Mouse (Mus musculus): ENCODE measurements around the gene Shkbp1. TPM values are rescaled to one million over a fixed set of nuclear protein-coding genes. Genes with fewer than 3 reads are reported as not detected.

Gene Shkbp1
- total RNA-seq (2012; rRNA removed) (26.2 and 30.8 TPM in 2 replicates), total RNA-seq (2014; rRNA removed) (17.7 and 23.3 TPM in 2 replicates), polyA plus RNA-seq (2012; ENCODE audit: insufficient read length, low read depth) (50.0 and 62.8 TPM in 2 replicates)

DNA sequence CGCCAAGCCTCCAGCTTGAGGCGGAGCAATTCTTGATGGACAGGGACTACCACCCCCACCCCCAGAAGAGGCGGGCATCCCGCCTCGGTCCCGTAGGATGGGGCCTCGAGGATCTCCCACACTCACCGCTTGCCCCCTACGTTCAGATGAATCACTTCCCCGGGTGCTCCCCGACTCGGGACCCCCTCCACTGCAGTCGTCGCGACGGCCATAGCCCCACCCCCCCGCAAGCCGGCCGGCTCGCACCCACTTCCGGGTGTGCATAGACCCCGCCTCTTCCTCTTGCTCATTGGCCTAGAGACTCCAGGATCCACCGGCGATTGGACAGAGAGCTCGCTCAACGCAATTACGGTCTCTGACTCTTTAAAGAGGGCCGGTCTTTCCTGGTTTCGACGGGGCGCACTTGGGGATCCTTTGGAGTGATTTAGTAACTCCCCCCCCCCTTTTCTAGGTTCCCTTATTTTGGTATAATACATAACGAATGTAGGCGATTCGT lies at the start of gene Shkbp1:
Shkbp1 (minus strand) TSS at position 275 of the 496 bp plus-strand sequence.
- Histone ChIP-seq H3K4me1 (ENCODE audit: control insufficient read depth in 1 of 2, insufficient read depth in 2 of 2) (peaks cover 4 to 30% of the 10 kb centered on the region in 2 experiments), H3K27ac (ENCODE audit: insufficient read depth, low read depth) (peak within 1 kb of the TSS; percentile 78), H3K9me3 (replicated peaks; ENCODE audit: low read length) (peaks cover 2% of the 10 kb centered on the region), H3K27me3 (replicated peaks) (no peaks in the 10 kb centered on the region), H3K9ac (ENCODE audit: insufficient read depth, low read depth) (peak within 1 kb of the TSS; percentile 65), H3K36me3 (replicated peaks in 1 of 2; ENCODE audit: control insufficient read depth in 1 of 2, insufficient read depth in 1 of 2, low read length in 1 of 2) (peaks cover 15 to 30% of the 10 kb centered on the region in 2 experiments), H3K79me2 (replicated peaks; ENCODE audit: control insufficient read depth, extremely low read depth, insufficient read depth, poor library complexity, severe bottlenecking) (peaks cover 4% of the 10 kb centered on the region; the same call in 1 of the 2 replicates), H3K4me2 (ENCODE audit: insufficient read depth, low read depth, poor library complexity, severe bottlenecking) (peak within 1 kb of the TSS; percentile 94), H3K4me3 (replicated peaks in 1 of 3; ENCODE audit: low read depth in 2 of 3, low read length in 2 of 3, poor library complexity in 1 of 3) (peak within 1 kb of the TSS; percentile 65 to 95 (median 68))
- in situ Hi-C loops (cut with MboI; ENCODE audit: low pct_ligation_motif_present, low pct_unique_long_range_greater_than_20kb, low sequenced_read_pairs) (no loop called here), dilution Hi-C loops (cut with MboI; ENCODE audit: extremely low pct_ligation_motif_present, extremely low pct_unique_long_range_greater_than_20kb, low sequenced_read_pairs) (no loop called here)
- peak; percentile 94 for DNase-seq (ENCODE audit: extremely low read depth)
- peak; percentile 99 for TF ChIP-seq ELF1 (IDR thresholded peaks at IDR 0.05; ENCODE audit: low read depth, low read length)
- TF ChIP-seq MEF2A (IDR thresholded peaks at IDR 0.05; ENCODE audit: borderline replicate concordance, low read depth, low read length) = no peak
- TF ChIP-seq MYC (IDR thresholded peaks at IDR 0.05; ENCODE audit: low read depth, low read length) = no peak
- TF ChIP-seq USF2 (conservative IDR thresholded peaks at IDR 0.05; ENCODE audit: low read depth, low read length) = no peak
- TF ChIP-seq RAD21 (IDR thresholded peaks at IDR 0.05; ENCODE audit: low read depth, low read length) = no peak
- TF ChIP-seq POLR2A (IDR thresholded peaks at IDR 0.05; ENCODE audit: low read depth, low read length) = peak; percentile 52
- TF ChIP-seq IRF4 (IDR thresholded peaks at IDR 0.05; ENCODE audit: low read depth, low read length) = peak; percentile 19; the same call in 1 of the 2 replicates
- TF ChIP-seq MXI1 (IDR thresholded peaks at IDR 0.05; ENCODE audit: low read depth, low read length) = 0 out of 2 replicates have a peak, but pooled peaks have one; percentile 26
- TF ChIP-seq SIN3A (IDR thresholded peaks at IDR 0.05; ENCODE audit: low read length) = peak; percentile 78; the same call in 1 of the 2 replicates
- TF ChIP-seq TBP (conservative IDR thresholded peaks at IDR 0.05; ENCODE audit: low read depth, low read length) = 0 out of 2 replicates have a peak, but pooled peaks have one; percentile 59
- no peak for TF ChIP-seq SMC3 (IDR thresholded peaks at IDR 0.05; ENCODE audit: low read depth, low read length)
- peak; percentile 58 for TF ChIP-seq HCFC1 (IDR thresholded peaks at IDR 0.05; ENCODE audit: low read depth, low read length)
- TF ChIP-seq ZKSCAN1 (IDR thresholded peaks at IDR 0.05; ENCODE audit: borderline replicate concordance, low read depth, low read length) = no peak
- TF ChIP-seq ETS1 (conservative IDR thresholded peaks at IDR 0.05; ENCODE audit: low read depth, low read length) = no peak
- 0 out of 2 replicates have a peak, but pooled peaks have one; percentile 7 for TF ChIP-seq NRF1 (IDR thresholded peaks at IDR 0.05; ENCODE audit: low read depth, low read length)
- peak; percentile 82 for TF ChIP-seq CHD2 (IDR thresholded peaks at IDR 0.05; ENCODE audit: low read length)

DNA sequence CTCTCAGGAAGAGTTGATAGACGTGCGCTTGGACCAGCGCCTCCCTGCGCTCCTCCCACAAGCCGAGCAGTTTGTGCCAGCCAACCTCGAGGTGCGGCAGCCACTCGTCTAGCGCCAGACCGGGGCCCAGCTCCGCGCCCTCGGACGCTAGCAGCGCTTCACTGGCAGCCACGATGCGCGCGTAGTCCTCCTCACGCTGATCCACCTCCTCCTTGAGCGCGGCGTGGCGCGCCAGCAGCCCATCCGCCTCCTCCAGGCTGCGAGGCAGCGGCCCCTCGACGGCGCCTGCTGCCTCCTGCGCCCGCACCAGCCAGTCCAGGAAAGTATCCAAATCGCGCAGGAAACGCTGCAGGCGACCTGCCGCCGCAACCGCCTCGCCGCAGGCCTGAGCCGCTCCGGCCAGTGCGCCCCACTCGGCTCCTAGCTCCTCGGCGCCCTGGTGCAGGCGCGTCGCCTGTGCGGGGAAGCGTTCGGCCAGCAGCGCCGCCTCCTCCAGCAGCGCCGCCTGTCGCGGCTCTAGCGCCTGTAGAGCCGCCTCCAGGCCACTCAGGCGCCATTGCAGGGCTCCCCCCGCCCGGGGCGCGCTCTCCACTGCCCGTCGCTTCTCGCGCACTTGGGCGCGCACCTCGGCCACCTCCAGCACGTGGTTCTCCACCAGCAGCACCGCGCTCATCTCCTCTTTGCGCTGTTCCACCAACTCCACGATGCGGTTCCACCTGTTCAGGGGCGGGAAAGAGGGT lies 48.6 kb upstream of the Shkbp1 start:
- no peaks in the 10 kb centered on the region for H3K79me2 ChIP-seq (replicated peaks; ENCODE audit: control insufficient read depth, extremely low read depth, insufficient read depth, poor library complexity, severe bottlenecking)
- dilution Hi-C loops (cut with MboI; ENCODE audit: extremely low pct_ligation_motif_present, extremely low pct_unique_long_range_greater_than_20kb, low sequenced_read_pairs) = no loop called here
- H3K9ac ChIP-seq (ENCODE audit: insufficient read depth, low read depth) = no peak overlapping the region
- H3K36me3 ChIP-seq (replicated peaks in 1 of 2; ENCODE audit: control insufficient read depth in 1 of 2, insufficient read depth in 1 of 2, low read length in 1 of 2) = no peaks in the 10 kb centered on the region
- in situ Hi-C loops (cut with MboI; ENCODE audit: low pct_ligation_motif_present, low pct_unique_long_range_greater_than_20kb, low sequenced_read_pairs) = no loop called here
- TF ChIP-seq MYC (IDR thresholded peaks at IDR 0.05; ENCODE audit: low read depth, low read length) (no peak), NELFE (IDR thresholded peaks at IDR 0.05; ENCODE audit: low read depth, low read length) (no peak), POLR2A (IDR thresholded peaks at IDR 0.05; ENCODE audit: low read depth, low read length) (no peak), HCFC1 (IDR thresholded peaks at IDR 0.05; ENCODE audit: low read depth, low read length) (no peak), TBP (conservative IDR thresholded peaks at IDR 0.05; ENCODE audit: low read depth, low read length) (no peak), RCOR1 (conservative IDR thresholded peaks at IDR 0.05; ENCODE audit: low read depth, low read length) (no peak), ZC3H11A (IDR thresholded peaks at IDR 0.05; ENCODE audit: low read depth, low read length) (no peak), EP300 (IDR thresholded peaks at IDR 0.05; ENCODE audit: low read length) (no peak), POLR2AphosphoS2 (IDR thresholded peaks at IDR 0.05; ENCODE audit: low read depth, low read length) (no peak), CHD2 (IDR thresholded peaks at IDR 0.05; ENCODE audit: low read length) (no peak), NRF1 (IDR thresholded peaks at IDR 0.05; ENCODE audit: low read depth, low read length) (no peak), MAZ (IDR thresholded peaks at IDR 0.05; ENCODE audit: low read depth, low read length) (no peak), CTCF (conservative IDR thresholded peaks at IDR 0.05 in 1 of 2, IDR thresholded peaks at IDR 0.05 in 1 of 2; ENCODE audit: low read depth in 2 of 2, low read length in 2 of 2) (no peak), JUN (IDR thresholded peaks at IDR 0.05; ENCODE audit: insufficient read depth, low read depth, low read length) (no peak)
- no peak overlapping the region for H3K27ac ChIP-seq (ENCODE audit: insufficient read depth, low read depth)
- no peak overlapping the region for H3K4me2 ChIP-seq (ENCODE audit: insufficient read depth, low read depth, poor library complexity, severe bottlenecking)
- DNase-seq (ENCODE audit: extremely low read depth) = no peak
- no peaks in the 10 kb centered on the region for H3K4me1 ChIP-seq (ENCODE audit: control insufficient read depth in 1 of 2, insufficient read depth in 2 of 2)
- peaks cover 24% of the 10 kb centered on the region for H3K27me3 ChIP-seq (replicated peaks)
- no peak overlapping the region for H3K4me3 ChIP-seq (replicated peaks in 1 of 3; ENCODE audit: low read depth in 2 of 3, low read length in 2 of 3, poor library complexity in 1 of 3)
- peaks cover 26% of the 10 kb centered on the region for H3K9me3 ChIP-seq (replicated peaks; ENCODE audit: low read length)

Data from CH12.LX (cell line).